Mouse (Mus musculus) MEL (cell line): Measurements from ENCODE around the gene Mob3a. TPM values are rescaled to one million over a fixed set of nuclear protein-coding genes. Genes with fewer than 3 reads are reported as not detected.

Source experiments
- DNase-seq: peaks from one replicate; pipeline ENCODE4 v3.0.0; 2011; ENCODE audit warnings: low read depth, low spot score
- H3K27ac ChIP-seq: 2 replicates; pipeline ENCODE4 v1.5.1; 2012; ENCODE audit warnings: low read depth, mild to moderate bottlenecking, control low read depth, low read length, moderate library complexity; ENCODE audit not compliant: control insufficient read depth
- H3K27me3 ChIP-seq, 2 experiments: fragments of 150-350 bp in 1 of 2; sonication (generic) in 1 of 2; 2 replicates each; pipeline ENCODE4 v1.6.1; 2012; ENCODE audit warnings: low read length in 2 of 2, mild to moderate bottlenecking in 2 of 2, improper control_type of control experiment in 1 of 2, moderate library complexity in 1 of 2; ENCODE audit not compliant: insufficient read depth in 2 of 2, control insufficient read depth in 1 of 2
- H3K36me3 ChIP-seq, 2 experiments: 2 replicates each; pipeline ENCODE4 v1.6.1; 2012 to 2014; ENCODE audit warnings: low read length in 2 of 2, improper control_type of control experiment in 1 of 2, inconsistent platforms in 1 of 2, mild to moderate bottlenecking in 1 of 2; ENCODE audit not compliant: insufficient read depth in 2 of 2, control insufficient read depth in 1 of 2
- H3K4me1 ChIP-seq, 2 experiments: fragments of 150-350 bp in 1 of 2; sonication (generic) in 1 of 2; 2 replicates each; pipeline ENCODE4 v1.6.1; 2012; ENCODE audit warnings: low read length in 2 of 2, improper control_type of control experiment in 1 of 2, mild to moderate bottlenecking in 1 of 2; ENCODE audit not compliant: insufficient read depth in 2 of 2, control insufficient read depth in 1 of 2
- H3K4me3 ChIP-seq, 2 experiments: fragments of 150-350 bp in 1 of 2; sonication (generic) in 1 of 2; 2 replicates each; pipeline ENCODE4 v1.5.1; 2012; ENCODE audit warnings: low read depth in 2 of 2, low read length in 2 of 2, mild to moderate bottlenecking in 2 of 2, moderate library complexity in 2 of 2, control low read depth in 1 of 2, improper control_type of control experiment in 1 of 2; ENCODE audit not compliant: control insufficient read depth in 1 of 2, insufficient read depth in 1 of 2
- H3K79me2 ChIP-seq: 2 replicates; pipeline ENCODE4 v1.6.1; 2012; ENCODE audit warnings: mild to moderate bottlenecking, low read length, moderate library complexity; ENCODE audit not compliant: control insufficient read depth, poor library complexity, insufficient read depth
- H3K9ac ChIP-seq: 2 replicates; pipeline ENCODE4 v1.6.1; 2012; ENCODE audit warnings: low read depth, mild to moderate bottlenecking, control low read depth, low read length, moderate library complexity; ENCODE audit not compliant: control insufficient read depth, poor library complexity, severe bottlenecking
- H3K9me3 ChIP-seq: fragments of 150-350 bp; sonication (generic); replicated peaks from 2 replicates; pipeline ENCODE4 v1.6.1; 2012; ENCODE audit warnings: mild to moderate bottlenecking, low read length, improper control_type of control experiment, moderate library complexity; ENCODE audit not compliant: insufficient read depth
- CHD2 ChIP-seq: IDR thresholded peaks from 2 replicates; pipeline ENCODE4 v1.6.1; 2011; ENCODE audit warnings: low read length, improper control_type of control experiment
- E2F4 ChIP-seq: IDR thresholded peaks from 2 replicates; pipeline ENCODE4 v1.6.1; 2011; ENCODE audit warnings: low read depth, low read length, improper control_type of control experiment, borderline replicate concordance
- ETS1 ChIP-seq: IDR thresholded peaks from 2 replicates; pipeline ENCODE4 v1.6.1; 2012; ENCODE audit warnings: low read depth, mild to moderate bottlenecking, inconsistent platforms, low read length, improper control_type of control experiment, moderate library complexity
- GATA1 ChIP-seq: IDR thresholded peaks from 2 replicates; pipeline ENCODE4 v1.6.1; 2011; ENCODE audit warnings: low read depth, low read length, improper control_type of control experiment
- HCFC1 ChIP-seq: IDR thresholded peaks from 2 replicates; pipeline ENCODE4 v1.6.1; 2012; ENCODE audit warnings: low read depth, mild to moderate bottlenecking, inconsistent platforms, low read length, improper control_type of control experiment, moderate library complexity
- JUND ChIP-seq: IDR thresholded peaks from 2 replicates; pipeline ENCODE4 v1.6.1; 2011; ENCODE audit warnings: low read depth, mild to moderate bottlenecking, improper control_type of control experiment, low read length
- KAT2A ChIP-seq: conservative IDR thresholded peaks from 2 replicates; pipeline ENCODE4 v1.6.1; 2012; ENCODE audit warnings: low read depth, low read length, improper control_type of control experiment, inconsistent platforms
- MXI1 ChIP-seq: IDR thresholded peaks from 2 replicates; pipeline ENCODE4 v1.6.1; 2011; ENCODE audit warnings: mild to moderate bottlenecking, low read depth, low read length, improper control_type of control experiment
- MYC ChIP-seq: IDR thresholded peaks from 2 replicates; pipeline ENCODE4 v1.6.1; 2011; ENCODE audit warnings: low read depth, mild to moderate bottlenecking, low read length, improper control_type of control experiment, moderate library complexity
- TAL1 ChIP-seq: IDR thresholded peaks from 2 replicates; pipeline ENCODE4 v1.6.1; 2012; ENCODE audit warnings: mild to moderate bottlenecking, inconsistent platforms, low read length, moderate library complexity, mixed read lengths
- TCF12 ChIP-seq: IDR thresholded peaks from 2 replicates; pipeline ENCODE4 v1.6.1; 2014; ENCODE audit warnings: low read depth, mild to moderate bottlenecking, inconsistent platforms, low read length, improper control_type of control experiment, moderate library complexity
- UBTF ChIP-seq: IDR thresholded peaks from 2 replicates; pipeline ENCODE4 v1.6.1; 2012; ENCODE audit warnings: low read depth, mild to moderate bottlenecking, inconsistent platforms, low read length, improper control_type of control experiment, moderate library complexity, borderline replicate concordance; ENCODE audit not compliant: insufficient read depth
- USF1 ChIP-seq: IDR thresholded peaks from 2 replicates; pipeline ENCODE4 v1.6.1; 2014; ENCODE audit warnings: low read depth, mild to moderate bottlenecking, inconsistent platforms, low read length, improper control_type of control experiment, moderate library complexity
- ZMIZ1 ChIP-seq: IDR thresholded peaks from 2 replicates; pipeline ENCODE4 v1.6.1; 2012; ENCODE audit warnings: low read depth, mild to moderate bottlenecking, inconsistent platforms, low read length, improper control_type of control experiment, moderate library complexity
- ZNF384 ChIP-seq: IDR thresholded peaks from 2 replicates; pipeline ENCODE4 v1.6.1; 2012; ENCODE audit warnings: low read depth, mild to moderate bottlenecking, inconsistent platforms, low read length, improper control_type of control experiment
- polyA plus RNA-seq, 2 experiments: library from polyadenylated mRNA; stranded (reverse) in 1 of 2; unstranded in 1 of 2; fragments of >175 nt in 1 of 2; fragments of >200 nt in 1 of 2; gene quantifications; 2 replicates each; pipeline versions ENCODE4 v1.2.1 to v1.2.4; 2012; ENCODE audit warnings: low replicate concordance in 2 of 2, low read depth in 1 of 2; ENCODE audit not compliant: insufficient read length in 2 of 2, insufficient read depth in 1 of 2, missing spikeins in 1 of 2
- total RNA-seq: library from RNA; depleted of rRNA; stranded (reverse); fragments of 300-350 nt; gene quantifications from 2 replicates; pipeline ENCODE4 v1.2.3, GENCODE M21; 2012

Gene Mob3a
- total and polyA plus RNA-seq, 3 experiments, result 38.3 to 63.4 TPM; not detected in 1

- TF ChIP-seq ETS1 (no peak), E2F4 (no peak), JUND (no peak), UBTF (no peak), CHD2 (no peak), GATA1 (no peak), TCF12 (peak; percentile 32; the same call in 1 of the 2 replicates), ZNF384 (no peak), MYC (peak; percentile 79), KAT2A (no peak; the same call in 1 of the 2 replicates), MXI1 (peak; percentile 99), TAL1 (no peak), USF1 (peak; percentile 94), HCFC1 (peak; percentile 83)
These were observed 40.6 kb upstream of the Mob3a start, which contains the start of gene Ap3d1 (continued) for GRCm38 (mm10) chr10:80742180-80742978.

GRCm38 (mm10) chr10:80741634-80742179 lies 39.9 kb upstream of the Mob3a start:
- DNase-seq, result no peak
- no peaks in the 10 kb centered on the region for H3K27me3 ChIP-seq
- no peak for TF ChIP-seq MYC
- no peak for TF ChIP-seq ZMIZ1
- TF ChIP-seq UBTF, result 0 out of 2 replicates have a peak, but pooled peaks have one; percentile 31
- TF ChIP-seq, all 39 proteins: peak for 1
- peaks cover 0 to 22% of the 10 kb centered on the region in 2 experiments; a peak in 2 of 4 replicates for H3K4me1 ChIP-seq
- H3K4me3 ChIP-seq, result peak overlapping the region; percentile 83 to 97
- H3K9ac ChIP-seq, result peak overlapping the region; percentile 84
- H3K27ac ChIP-seq, result 0 out of 2 replicates have a peak overlapping the region, but pooled peaks have one; percentile 19
- peaks cover 0 to 4% of the 10 kb centered on the region in 2 experiments; a peak in 2 of 4 replicates for H3K36me3 ChIP-seq
- H3K79me2 ChIP-seq, result peaks cover 40% of the 10 kb centered on the region
- no peaks in the 10 kb centered on the region for H3K9me3 ChIP-seq

GRCm38 (mm10) chr10:80741146-80741545 lies 39.4 kb upstream of the Mob3a start:
- peak overlapping the region; percentile 84 for H3K9ac ChIP-seq
- no peaks in the 10 kb centered on the region for H3K9me3 ChIP-seq
- peaks cover 0 to 22% of the 10 kb centered on the region in 2 experiments; a peak in 2 of 4 replicates for H3K4me1 ChIP-seq
- H3K27ac ChIP-seq, result no peak overlapping the region
- no peaks in the 10 kb centered on the region for H3K27me3 ChIP-seq
- peaks cover 40% of the 10 kb centered on the region for H3K79me2 ChIP-seq
- no peak for TF ChIP-seq ZNF384
- no peak; the same call in 1 of the 2 replicates for TF ChIP-seq MXI1
- TF ChIP-seq, all 39 proteins: peak for 0
- Histone ChIP-seq H3K36me3 (peaks cover 0 to 4% of the 10 kb centered on the region in 2 experiments; a peak in 2 of 4 replicates), H3K4me3 (peak overlapping the region; percentile 83 to 97)
- peak; percentile 62 for DNase-seq
